Mouse (Mus musculus): ENCODE data around the gene Lrrc2. TPM values are rescaled to one million over a fixed set of nuclear protein-coding genes. Genes with fewer than 3 reads are reported as not detected.

Lrrc2 gene
- 0.27 TPM for total RNA-seq (2023)

DNA sequence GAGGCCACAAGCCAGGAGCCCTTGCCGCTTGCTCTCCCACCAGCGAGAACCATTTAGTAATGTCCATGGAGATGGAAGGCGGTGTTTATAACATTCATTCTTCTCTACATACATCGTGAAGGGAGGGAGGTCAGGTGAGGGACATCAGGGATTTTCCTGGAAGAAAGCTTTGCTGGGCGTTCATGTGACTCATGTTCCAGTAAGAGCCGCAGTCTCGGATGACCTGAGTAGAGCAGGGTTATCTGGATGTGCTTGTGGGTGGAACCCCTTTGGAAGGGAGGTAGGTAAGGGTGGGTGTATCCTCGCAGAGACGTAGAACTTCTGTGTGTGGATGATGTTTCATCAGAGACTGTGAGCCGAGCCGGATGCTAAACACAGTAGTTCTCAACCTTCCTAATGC, at the start of gene Lrrc2:
Gene Lrrc2, plus strand, starts transcription at position 149 of the 400 bp plus-strand sequence.

DNA sequence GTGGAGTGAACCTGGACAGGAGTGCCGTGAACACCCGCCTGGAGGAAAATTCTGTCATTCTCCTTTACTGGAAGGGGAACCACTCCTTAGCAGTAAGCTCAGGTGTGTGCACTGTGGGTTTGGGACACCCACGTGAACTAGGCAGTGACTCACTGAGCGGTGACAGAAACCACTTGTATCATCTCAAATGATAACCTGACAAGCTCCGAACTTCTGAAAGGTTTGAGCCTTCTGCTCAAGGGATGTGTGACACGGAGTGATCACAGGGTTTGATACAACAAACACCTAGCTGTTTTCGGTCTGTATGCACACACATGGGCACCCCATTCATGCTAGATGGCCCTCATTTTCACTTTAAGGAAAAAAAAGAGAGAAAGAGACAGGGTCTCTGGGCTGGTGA, 34.6 kb upstream of the Lrrc2 start, which contains the start of gene Fam240a:
Gene Fam240a, minus strand, starts transcription at position 76 of the 400 bp plus-strand sequence.

DNA sequence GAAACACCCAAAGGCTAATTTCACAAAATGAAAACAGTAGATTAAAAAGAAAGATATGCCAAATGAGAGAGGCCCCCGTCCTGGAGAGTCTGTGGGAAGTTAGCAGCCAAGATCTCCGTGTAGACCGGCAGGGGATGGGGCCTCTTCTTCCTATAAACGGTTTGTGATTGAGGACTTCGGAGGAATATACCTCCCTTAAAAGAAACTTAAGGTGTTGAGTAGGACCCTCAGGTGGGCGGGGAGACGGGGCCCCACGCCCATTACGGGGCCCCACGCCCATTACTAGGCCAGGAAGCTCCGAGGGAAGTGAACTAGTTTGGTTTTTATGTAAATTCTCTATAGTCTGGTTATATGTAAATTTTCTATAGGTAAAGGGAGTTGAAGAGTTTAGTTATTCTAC, 5.4 kb upstream of the Lrrc2 start, which contains the start of gene Tdgf1:
Gene Tdgf1, minus strand, starts transcription at position 233 of the 400 bp plus-strand sequence.

DNA sequence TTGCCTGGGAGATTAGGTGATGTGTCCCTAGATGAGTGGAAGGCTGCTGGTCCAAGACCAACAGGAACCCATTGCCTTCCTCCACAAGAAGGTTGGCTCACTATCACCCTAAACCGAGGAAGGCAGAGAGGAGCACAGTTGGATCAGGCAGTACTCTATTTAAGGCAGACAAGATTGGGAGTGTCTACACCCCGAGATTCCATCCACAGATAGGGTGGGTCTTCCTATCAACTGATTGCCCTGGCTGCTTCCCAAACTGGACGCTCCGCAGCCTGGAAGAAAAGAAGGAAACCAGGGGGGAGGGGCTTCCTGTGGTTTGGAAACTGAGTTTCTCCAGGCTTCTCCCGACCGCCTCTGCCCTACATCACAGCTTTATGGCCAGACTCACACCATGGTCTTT, 38.9 kb downstream of the Lrrc2 start, which contains the start of gene Rtp3:
Gene Rtp3, minus strand, starts transcription at position 380 of the 400 bp plus-strand sequence.

DNA sequence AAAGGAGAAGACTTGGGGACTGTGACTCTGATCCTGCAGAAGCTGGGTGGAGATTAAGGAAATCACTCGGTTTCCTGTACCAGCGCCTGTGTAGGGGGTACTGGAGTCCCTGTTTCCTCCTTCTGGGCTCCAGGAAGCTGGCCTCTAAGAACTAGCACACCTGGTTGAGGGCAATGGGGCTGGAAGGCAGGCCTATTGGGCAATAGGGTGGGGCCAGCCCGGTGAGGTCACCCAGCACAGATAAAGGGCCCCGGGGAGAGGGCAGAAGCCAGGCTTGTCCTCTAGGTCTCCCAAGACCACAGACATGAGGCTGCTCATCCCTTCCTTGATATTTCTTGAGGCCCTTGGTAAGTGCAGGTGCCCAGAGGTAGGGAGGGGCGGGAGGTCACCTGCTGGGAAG, 67.7 kb downstream of the Lrrc2 start, which contains the start of gene Ltf:
Gene Ltf, plus strand, starts transcription at position 250 of the 400 bp plus-strand sequence.

Other genes starting within 250 kb of the Lrrc2 start
- gene Myl3, start 209.7 kb upstream of the Lrrc2 start, total RNA-seq (2023), result not detected
- gene Pth1r, start 204.4 kb upstream of the Lrrc2 start, total RNA-seq (2023), result not detected
- not detected for gene Prss42, start 153.4 kb upstream of the Lrrc2 start, total RNA-seq (2023)
- not detected for gene Prss44, start 137.6 kb upstream of the Lrrc2 start, total RNA-seq (2023)
- gene Prss43, start 124.9 kb upstream of the Lrrc2 start, total RNA-seq (2023), result not detected
- not detected for gene Prss45, start 117.0 kb upstream of the Lrrc2 start, total RNA-seq (2023)
- gene Prss46, start 107.0 kb upstream of the Lrrc2 start, total RNA-seq (2023), result not detected
- not detected for gene Prss50, start 93.6 kb upstream of the Lrrc2 start, total RNA-seq (2023)
- gene Als2cl, start 71.7 kb upstream of the Lrrc2 start, total RNA-seq (2023), result 526 TPM
- 29.7 TPM for gene Tmie, start 71.4 kb upstream of the Lrrc2 start, total RNA-seq (2023)
- gene Fam240a, start 34.7 kb upstream of the Lrrc2 start, total RNA-seq (2023), result 4.1 TPM
- gene Tdgf1, start 5.4 kb upstream of the Lrrc2 start, total RNA-seq (2023), result 1.3 TPM
- not detected for gene Rtp3, start 39.0 kb downstream of the Lrrc2 start, total RNA-seq (2023)
- 4.3 TPM for gene Ltf, start 67.7 kb downstream of the Lrrc2 start, total RNA-seq (2023)
- gene Ccrl2, start 106.0 kb downstream of the Lrrc2 start, total RNA-seq (2023), result 4.1 TPM
- gene Lrrfip2, start 166.0 kb downstream of the Lrrc2 start, total RNA-seq (2023), result 31.9 TPM

Data from CD4-positive naive resting alpha-beta T cell, adult 57 days (primary cell).